Mouse (Mus musculus) embryo, embryonic 10 days (tissue): ENCODE results near the gene Gm9964.
"Not testable (repeated sequence)": the region's sequence is repeated elsewhere in the genome, so short reads cannot be mapped to it uniquely, and the experiment has no call there.

Source experiments
- DNase-seq: peaks from one replicate; pipeline ENCODE4 v3.0.0-alpha.2; 2015; ENCODE audit warnings: low spot score

Gm9964 gene

GRCm38 (mm10) chr11:79296856-79297491, at the start of gene Gm9964:
Gene Gm9964 (minus strand): TSS chr11:79296906.
- no peak for DNase-seq

GRCm38 (mm10) chr11:79339808-79340781, 43.4 kb upstream of the Gm9964 start:
- peak; percentile 54 for DNase-seq

- peak; percentile 96 for DNase-seq
These were observed 42.6 kb upstream of the Gm9964 start, which contains the start of gene Nf1 for GRCm38 (mm10) chr11:79339234-79339807. Gene Nf1 (plus strand): TSS chr11:79339693.

GRCm38 (mm10) chr11:79338621-79339020, 41.9 kb upstream of the Gm9964 start:
- DNase-seq = peak; percentile 8

- no peak for DNase-seq
These were observed 40.1 kb upstream of the Gm9964 start for GRCm38 (mm10) chr11:79336722-79337267.

- no peak for DNase-seq
These were observed 38.4 kb upstream of the Gm9964 start for GRCm38 (mm10) chr11:79335077-79335476.

GRCm38 (mm10) chr11:79329585-79329984, 32.9 kb upstream of the Gm9964 start:
- DNase-seq = no peak

- no peak for DNase-seq
These were observed 31.4 kb upstream of the Gm9964 start for GRCm38 (mm10) chr11:79328060-79328459.

GRCm38 (mm10) chr11:79327106-79327505, 30.4 kb upstream of the Gm9964 start:
- DNase-seq = peak; percentile 11

- no peak for DNase-seq
These were observed 29.0 kb upstream of the Gm9964 start for GRCm38 (mm10) chr11:79325663-79326062.

- no peak for DNase-seq
These were observed 27.4 kb upstream of the Gm9964 start for GRCm38 (mm10) chr11:79323985-79324685.

- DNase-seq = no peak
These were observed 23.1 kb upstream of the Gm9964 start for GRCm38 (mm10) chr11:79319807-79320206.

- DNase-seq = no peak
These were observed 20.2 kb upstream of the Gm9964 start for GRCm38 (mm10) chr11:79316807-79317345.

- DNase-seq = no peak
These were observed 13.8 kb upstream of the Gm9964 start for GRCm38 (mm10) chr11:79310467-79310866.

- DNase-seq = peak; percentile 32
These were observed 11.0 kb upstream of the Gm9964 start for GRCm38 (mm10) chr11:79307560-79308200.

GRCm38 (mm10) chr11:79306996-79307395, 10.3 kb upstream of the Gm9964 start:
- peak; percentile 60 for DNase-seq

- peak; percentile 71 for DNase-seq
These were observed 9.8 kb upstream of the Gm9964 start for GRCm38 (mm10) chr11:79306510-79306909.

- DNase-seq = no peak
These were observed 9.1 kb upstream of the Gm9964 start for GRCm38 (mm10) chr11:79305697-79306340.

- DNase-seq = not testable (repeated sequence)
These were observed 7.5 kb upstream of the Gm9964 start for GRCm38 (mm10) chr11:79304245-79304644.

- DNase-seq = no peak
These were observed 6.4 kb upstream of the Gm9964 start for GRCm38 (mm10) chr11:79303109-79303508.
